Mouse (Mus musculus) ES-E14 (cell line): ENCODE measurements at regions not wholly inside any gene's neighbourhood (a gene's known extent, or its start where the extent isn't known, plus 50 kb on each side); places are given as distances from the start of the nearest gene placed in this dataset.

Source experiments
- DNase-seq: peaks from one replicate; pipeline ENCODE4 v3.0.0-alpha.2; 2013; ENCODE audit warnings: low read depth, low spot score
- H3K27ac ChIP-seq: 2 replicates; pipeline ENCODE4 v1.5.1; 2012; ENCODE audit warnings: low read depth, mild to moderate bottlenecking, low read length, moderate library complexity, mixed read lengths; ENCODE audit not compliant: poor library complexity, insufficient read depth, severe bottlenecking
- H3K36me3 ChIP-seq: 2 replicates; pipeline ENCODE4 v1.6.1; 2012; ENCODE audit warnings: mild to moderate bottlenecking, low read length, moderate library complexity, mixed read lengths; ENCODE audit not compliant: control insufficient read depth, poor library complexity, insufficient read depth, severe bottlenecking
- H3K4me1 ChIP-seq, 2 experiments: fragments of 150-350 bp in 1 of 2; sonication (generic) in 1 of 2; 2 replicates each; pipeline ENCODE4 v1.6.1; 2012; ENCODE audit warnings: low read length in 2 of 2, mild to moderate bottlenecking in 1 of 2, mixed read lengths in 1 of 2; ENCODE audit not compliant: control insufficient read depth in 2 of 2, insufficient read depth in 2 of 2, poor library complexity in 1 of 2
- H3K4me3 ChIP-seq, 2 experiments: fragments of 150-350 bp in 1 of 2; sonication (generic) in 1 of 2; 2 replicates each; pipeline ENCODE4 v1.5.1; 2012; ENCODE audit warnings: low read length in 2 of 2, low read depth in 1 of 2, mild to moderate bottlenecking in 1 of 2, mixed read lengths in 1 of 2; ENCODE audit not compliant: insufficient read depth in 1 of 2, poor library complexity in 1 of 2, severe bottlenecking in 1 of 2
- H3K9ac ChIP-seq: 2 replicates; pipeline ENCODE4 v1.6.1; 2012; ENCODE audit warnings: low read depth, mild to moderate bottlenecking, low read length, mixed read lengths; ENCODE audit not compliant: poor library complexity, insufficient read depth, severe bottlenecking
- H3K9me3 ChIP-seq: fragments of 150-350 bp; sonication (generic); 2 replicates; pipeline ENCODE4 v1.6.1; 2012; ENCODE audit warnings: low read depth, mild to moderate bottlenecking, low read length; ENCODE audit not compliant: control insufficient read depth, insufficient read depth
- CHD2 ChIP-seq: IDR thresholded peaks from 2 replicates; pipeline ENCODE4 v1.6.1; 2014; ENCODE audit warnings: mild to moderate bottlenecking, low read depth, low read length, inconsistent platforms
- HCFC1 ChIP-seq: IDR thresholded peaks from 2 replicates; pipeline ENCODE4 v1.6.1; 2012; ENCODE audit warnings: low read length, inconsistent platforms, borderline replicate concordance; ENCODE audit not compliant: insufficient read depth
- MAFK ChIP-seq: IDR thresholded peaks from 2 replicates; pipeline ENCODE4 v1.6.1; 2014; ENCODE audit warnings: mild to moderate bottlenecking, low read depth, low read length, inconsistent platforms; ENCODE audit not compliant: insufficient read depth
- ZC3H11A ChIP-seq: IDR thresholded peaks from 2 replicates; pipeline ENCODE4 v1.6.1; 2012; ENCODE audit warnings: low read depth, mild to moderate bottlenecking, inconsistent platforms, low read length, borderline replicate concordance
- ZNF384 ChIP-seq: IDR thresholded peaks from 2 replicates; pipeline ENCODE4 v1.6.1; 2012; ENCODE audit warnings: low read depth, low read length, inconsistent platforms
- in situ Hi-C, 2 experiments: fragments of 600-800 bp; cut with MboI; formaldehyde crosslinking; loops; one replicate each; pipeline ENCODE4 v1.15.1; 2025; ENCODE audit warnings: low sequenced_read_pairs in 2 of 2, inconsistent platforms in 1 of 2; ENCODE audit not compliant: unreplicated experiment in 2 of 2

DNA sequence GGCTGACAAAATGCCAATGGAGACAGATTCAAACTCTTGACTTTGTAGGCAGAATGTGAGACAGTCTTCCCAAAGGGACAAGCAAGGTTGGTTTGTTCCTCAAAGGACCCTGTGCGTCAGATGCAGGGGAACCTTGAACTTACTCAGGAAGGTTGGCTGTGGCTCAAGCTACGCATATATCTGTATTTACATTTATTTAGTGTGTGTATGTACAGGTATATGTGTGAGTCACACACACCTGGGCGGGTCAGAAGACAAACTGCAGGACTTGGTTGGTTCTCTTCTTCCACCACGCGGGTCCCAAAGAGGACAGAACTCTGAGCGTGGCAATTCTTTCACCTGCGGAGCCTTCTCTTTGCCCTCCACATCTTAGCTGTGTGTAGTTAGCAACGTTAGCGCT lies 138.8 kb upstream of the Ubr2 start:
- in situ Hi-C loops = no loop called here
- no peak overlapping the region for H3K27ac ChIP-seq
- H3K4me1 ChIP-seq = peaks cover 7 to 40% of the 10 kb centered on the region in 2 experiments

DNA sequence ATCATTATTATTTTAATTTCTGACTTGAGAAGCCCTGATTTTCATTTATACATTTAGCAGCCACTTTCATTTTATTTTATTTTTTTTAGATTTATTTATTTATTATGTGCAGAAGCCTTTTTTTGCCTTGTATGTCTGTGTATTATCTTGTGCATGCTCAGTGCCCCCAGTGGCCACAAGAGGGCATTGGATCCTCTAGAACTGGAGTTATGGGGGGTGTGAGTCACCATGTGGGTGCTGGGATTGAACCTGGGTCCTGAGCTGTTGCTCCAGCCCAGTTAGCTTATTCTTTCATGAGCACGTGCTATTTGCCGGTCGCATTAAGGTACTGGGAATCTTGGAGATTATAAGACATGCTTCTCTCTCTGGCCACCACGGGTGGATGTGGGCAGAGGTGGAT lies 136.3 kb upstream of the Ubr2 start:
- in situ Hi-C loops = no loop called here
- H3K9ac ChIP-seq = no peak overlapping the region
- H3K4me1 ChIP-seq = peaks cover 12 to 49% of the 10 kb centered on the region in 2 experiments

More for the DNA sequence above, 138.8 kb upstream of the Ubr2 start:
- H3K9ac ChIP-seq = no peak overlapping the region
- TF ChIP-seq CHD2 (no peak), ZC3H11A (no peak), HCFC1 (no peak), ZNF384 (no peak), MAFK (no peak)
- no peak overlapping the region for H3K4me3 ChIP-seq
- DNase-seq = no peak
- H3K9me3 ChIP-seq = no peaks in the 10 kb centered on the region
- no peaks in the 10 kb centered on the region for H3K36me3 ChIP-seq

DNA sequence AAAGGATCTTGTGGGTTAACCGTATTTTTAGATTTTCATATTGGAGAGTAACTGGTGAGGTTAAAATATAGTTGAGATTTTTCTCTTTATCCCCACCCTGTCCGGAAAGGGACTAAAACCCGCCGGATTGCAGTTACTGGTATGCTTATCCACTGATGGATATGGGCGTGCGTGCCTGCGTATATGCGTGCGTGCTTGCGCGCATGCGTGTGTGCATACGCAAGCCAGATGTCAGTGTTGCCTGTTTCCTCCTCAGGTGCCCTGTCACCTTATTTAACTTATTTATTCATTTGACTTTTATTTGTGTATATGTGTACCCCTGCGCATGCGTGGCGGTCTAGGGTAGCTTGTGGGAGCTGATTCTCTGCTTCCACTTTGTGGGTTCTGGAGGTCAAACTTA lies 135.2 kb upstream of the Ubr2 start:
- no peak overlapping the region for H3K9ac ChIP-seq
- no peak for TF ChIP-seq ZC3H11A
- TF ChIP-seq CHD2 = no peak
- no peak for TF ChIP-seq ZNF384
- no peak for TF ChIP-seq HCFC1
- no peak for TF ChIP-seq MAFK
- no peak overlapping the region for H3K27ac ChIP-seq
- no peaks in the 10 kb centered on the region for H3K9me3 ChIP-seq
- DNase-seq = no peak
- H3K4me1 ChIP-seq = peaks cover 7 to 43% of the 10 kb centered on the region in 2 experiments
- H3K36me3 ChIP-seq = no peaks in the 10 kb centered on the region
- H3K4me3 ChIP-seq = no peak overlapping the region
- in situ Hi-C loops = no loop called here

More for the DNA sequence above, 136.3 kb upstream of the Ubr2 start:
- Histone ChIP-seq H3K4me3 (no peak overlapping the region), H3K27ac (no peak overlapping the region), H3K36me3 (no peaks in the 10 kb centered on the region), H3K9me3 (no peaks in the 10 kb centered on the region)
- TF ChIP-seq HCFC1 (no peak), MAFK (no peak), ZC3H11A (0 out of 2 replicates have a peak, but pooled peaks have one; percentile 20), ZNF384 (no peak)
- DNase-seq = no peak

DNA sequence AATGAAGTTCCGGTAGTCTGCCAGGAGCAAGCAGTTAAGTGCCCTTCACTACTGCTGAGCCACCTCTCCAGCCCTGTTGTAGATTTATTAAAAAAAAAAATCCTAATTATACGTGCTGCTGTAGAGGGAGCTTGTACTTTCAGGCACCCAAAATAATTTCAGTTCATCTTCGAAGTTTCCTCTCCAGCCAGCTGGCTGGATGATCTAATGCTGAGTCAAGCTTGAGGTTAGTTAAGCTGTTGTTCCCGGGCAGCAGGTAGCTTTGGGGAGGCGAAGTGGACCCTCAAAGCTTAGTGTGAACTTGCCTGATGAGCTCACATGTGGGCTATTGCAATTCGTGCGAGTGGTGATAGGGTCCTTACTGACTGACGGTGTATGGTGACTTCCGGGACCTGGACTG lies 134.6 kb upstream of the Ubr2 start:
- Histone ChIP-seq H3K4me1 (peaks cover 7 to 39% of the 10 kb centered on the region in 2 experiments), H3K4me3 (no peak overlapping the region), H3K9me3 (no peaks in the 10 kb centered on the region), H3K27ac (no peak overlapping the region), H3K9ac (no peak overlapping the region; the same call in 1 of the 2 replicates), H3K36me3 (no peaks in the 10 kb centered on the region)
- in situ Hi-C loops = no loop called here
- no peak for TF ChIP-seq ZC3H11A
- no peak for TF ChIP-seq MAFK
- TF ChIP-seq CHD2 = no peak
- no peak for TF ChIP-seq HCFC1
- no peak for TF ChIP-seq ZNF384
- DNase-seq = no peak

DNA sequence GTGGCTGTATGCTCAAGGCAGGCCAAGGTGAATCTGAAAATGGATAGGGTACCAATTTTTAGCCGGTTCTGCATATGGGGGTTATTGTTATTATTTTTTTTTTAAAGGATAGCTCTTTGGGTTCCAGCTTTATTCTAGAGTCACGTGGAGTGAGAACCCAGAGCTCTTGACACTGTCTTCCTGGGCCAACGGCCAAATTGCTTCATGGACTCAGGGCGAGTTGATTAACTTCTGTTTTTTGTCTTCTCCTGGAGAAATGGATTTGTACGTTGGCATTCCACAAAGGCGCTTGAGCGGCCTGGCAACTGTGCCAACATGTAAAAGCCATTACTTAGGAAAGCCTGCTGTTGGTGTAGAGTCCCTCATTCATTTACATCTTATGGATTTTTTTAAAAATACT lies 134.1 kb upstream of the Ubr2 start:
- H3K27ac ChIP-seq = no peak overlapping the region
- H3K4me3 ChIP-seq = no peak overlapping the region
- no peak overlapping the region for H3K9ac ChIP-seq
- TF ChIP-seq HCFC1 (no peak), CHD2 (no peak), ZNF384 (no peak), ZC3H11A (no peak), MAFK (no peak)
- peaks cover 7 to 35% of the 10 kb centered on the region in 2 experiments for H3K4me1 ChIP-seq
- DNase-seq = no peak
- in situ Hi-C loops = no loop called here
- no peaks in the 10 kb centered on the region for H3K9me3 ChIP-seq
- no peaks in the 10 kb centered on the region for H3K36me3 ChIP-seq
